Mouse (Mus musculus): ENCODE measurements around the gene Ndufs2. TPM values are rescaled to one million over a fixed set of nuclear protein-coding genes. Genes with fewer than 3 reads are reported as not detected.

The Ndufs2 gene
- total RNA-seq, 1 experiment from 2014 or later, result 334 TPM

Other genes starting within 250 kb of the Ndufs2 start
- gene Fcgr4, start 232.5 kb downstream of the Ndufs2 start, total RNA-seq (2017), result 1.6 TPM in 1 of 2 replicates, not detected in the other
- gene Fcgr3, start 186.5 kb downstream of the Ndufs2 start, total RNA-seq (2017), result 7.8 and 15.7 TPM in 2 replicates
- 2.1 and 5.3 TPM in 2 replicates for gene Cfap126, start 137.5 kb downstream of the Ndufs2 start, total RNA-seq (2017)
- 56.9 and 71.9 TPM in 2 replicates for gene Sdhc, start 100.8 kb downstream of the Ndufs2 start, total RNA-seq (2017)
- not detected in 2 replicates for gene Mpz, start 100.7 kb downstream of the Ndufs2 start, total RNA-seq (2017)
- 11.2 and 11.8 TPM in 2 replicates for gene Pcp4l1, start 55.1 kb downstream of the Ndufs2 start, total RNA-seq (2017)
- 0.32 TPM in 1 of 2 replicates, not detected in the other for gene Nr1i3, start 37.4 kb downstream of the Ndufs2 start, total RNA-seq (2017)
- gene Tomm40l, start 28.9 kb downstream of the Ndufs2 start, total RNA-seq (2017), result 19.0 and 21.5 TPM in 2 replicates
- gene Apoa2, start 26.3 kb downstream of the Ndufs2 start, total RNA-seq (2017), result 3.7 TPM in 1 of 2 replicates, not detected in the other
- 58.4 and 94.7 TPM in 2 replicates for gene Fcer1g, start 17.0 kb downstream of the Ndufs2 start, total RNA-seq (2017)
- gene Adamts4, start 967 bp downstream of the Ndufs2 start, total RNA-seq (2017), result not detected in 2 replicates
- 11.0 and 32.0 TPM in 2 replicates for gene B4galt3, start 18.9 kb upstream of the Ndufs2 start, total RNA-seq (2017)
- gene Ppox, start 29.8 kb upstream of the Ndufs2 start, total RNA-seq (2017), result 17.7 and 18.0 TPM in 2 replicates
- gene Usp21, start 36.6 kb upstream of the Ndufs2 start, total RNA-seq (2017), result 9.9 and 15.7 TPM in 2 replicates
- gene Ufc1, start 43.6 kb upstream of the Ndufs2 start, total RNA-seq (2017), result 45.7 and 81.9 TPM in 2 replicates
- 16.4 and 25.8 TPM in 2 replicates for gene Dedd, start 77.8 kb upstream of the Ndufs2 start, total RNA-seq (2017)
- 43.4 and 49.3 TPM in 2 replicates for gene Nit1, start 94.3 kb upstream of the Ndufs2 start, total RNA-seq (2017)
- 37.2 and 65.3 TPM in 2 replicates for gene Pfdn2, start 94.3 kb upstream of the Ndufs2 start, total RNA-seq (2017)
- gene Klhdc9, start 109.4 kb upstream of the Ndufs2 start, total RNA-seq (2017), result 1.1 and 3.9 TPM in 2 replicates
- gene Nectin4, start 118.7 kb upstream of the Ndufs2 start, total RNA-seq (2017), result 2.3 and 2.4 TPM in 2 replicates
- 63.0 and 77.8 TPM in 2 replicates for gene Arhgap30, start 137.6 kb upstream of the Ndufs2 start, total RNA-seq (2017)
- 47.1 and 48.6 TPM in 2 replicates for gene Usf1, start 159.9 kb upstream of the Ndufs2 start, total RNA-seq (2017)
- 0.18 and 1.2 TPM in 2 replicates for gene Tstd1, start 167.5 kb upstream of the Ndufs2 start, total RNA-seq (2017)
- gene F11r, start 186.1 kb upstream of the Ndufs2 start, total RNA-seq (2017), result 1.1 and 5.4 TPM in 2 replicates

All from common myeloid progenitor, adult 5-6 weeks (primary cell).